Mouse (Mus musculus) left cerebral cortex, adult 8-10 months (tissue): ENCODE results near the gene Sema6c. TPM values are rescaled to one million over a fixed set of nuclear protein-coding genes. Genes with fewer than 3 reads are reported as not detected.

Experiments
- microRNA-seq, 2 experiments: library from miRNA; unstranded; fragments of <30 nt; microRNA quantifications; one replicate each; pipeline ENCODE4 v1.2.0; 2022
- total RNA-seq, 4 experiments: library from RNA; stranded (reverse); gene quantifications; 2 replicates each; pipeline ENCODE4 v1.2.4; 2022

The Sema6c gene
- total RNA-seq, 4 experiments from 2014 or later: 22.8 to 27.3 (median 24.9) TPM

Small RNAs within 50 kb of the gene (microRNA-seq; reads per million reads assigned to microRNA genes)
- gene Mir8099-1: 0 reads per million in 2 experiments

Other genes with a start within 250 kb of the Sema6c start
- 10 to 100 TPM; 10.2 to 12.8 (median 11.4) TPM for gene Selenbp1, start 227.4 kb upstream of the Sema6c start, total RNA-seq
- gene Rfx5, start 206.4 kb upstream of the Sema6c start, total RNA-seq: 10 to 100 TPM; 25.3 to 30.5 (median 27.1) TPM
- 10 to 100 TPM; 54.8 to 65.9 (median 59.6) TPM for gene Pi4kb, start 185.7 kb upstream of the Sema6c start, total RNA-seq
- 10 to 100 TPM; 33.2 to 36.0 (median 35.2) TPM for gene Zfp687, start 145.0 kb upstream of the Sema6c start, total RNA-seq
- 100 to 1,000 TPM; 153 to 167 (median 156) TPM for gene Psmd4, start 117.8 kb upstream of the Sema6c start, total RNA-seq
- 10 to 100 TPM; 49.9 to 53.7 (median 51.0) TPM for gene Pip5k1a, start 53.5 kb upstream of the Sema6c start, total RNA-seq
- 10 to 100 TPM; 42.8 to 48.3 (median 43.1) TPM for gene Vps72, start 49.4 kb upstream of the Sema6c start, total RNA-seq
- gene Tmod4, start 36.0 kb upstream of the Sema6c start, total RNA-seq: under 1 TPM in 2 of 4 experiments, not detected in 2; 0.51 to 0.62 TPM
- 10 to 100 TPM; 49.3 to 55.8 (median 50.5) TPM for gene Scnm1, start 26.4 kb upstream of the Sema6c start, total RNA-seq
- 10 to 100 TPM; 12.8 to 17.7 (median 15.5) TPM for gene Lysmd1, start 26.4 kb upstream of the Sema6c start, total RNA-seq
- 1 to 10 TPM; 2.3 to 6.7 (median 4.3) TPM for gene Tnfaip8l2, start 18.1 kb upstream of the Sema6c start, total RNA-seq
- gene Gabpb2, start 57.5 kb downstream of the Sema6c start, total RNA-seq: 10 to 100 TPM; 10.4 to 12.5 (median 12.1) TPM
- gene Cdc42se1, start 68.3 kb downstream of the Sema6c start, total RNA-seq: 10 to 100 TPM; 63.5 to 76.2 (median 69.3) TPM
- 100 to 1,000 TPM; 280 to 293 (median 288) TPM for gene Mllt11, start 71.7 kb downstream of the Sema6c start, total RNA-seq
- under 1 TPM; 0.24 to 0.67 (median 0.41) TPM for gene Gm128, start 81.1 kb downstream of the Sema6c start, total RNA-seq
- under 1 TPM in 3 of 4 experiments, not detected in 1; 0.37 to 0.72 (median 0.67) TPM for gene Bnipl, start 90.7 kb downstream of the Sema6c start, total RNA-seq
- 10 to 100 TPM; 20.7 to 24.3 (median 22.4) TPM for gene Mindy1, start 120.9 kb downstream of the Sema6c start, total RNA-seq
- gene Prune1, start 121.6 kb downstream of the Sema6c start, total RNA-seq: 10 to 100 TPM; 24.0 to 27.2 (median 25.2) TPM
- 1 to 10 TPM in 2 of 4 experiments, under 1 TPM in 2; 0.33 to 1.6 (median 0.93) TPM for gene Anxa9, start 146.7 kb downstream of the Sema6c start, total RNA-seq
- gene Cers2, start 154.3 kb downstream of the Sema6c start, total RNA-seq: 10 to 100 TPM; 51.9 to 63.7 (median 56.1) TPM
- gene Setdb1, start 196.7 kb downstream of the Sema6c start, total RNA-seq: 10 to 100 TPM; 31.6 to 36.9 (median 34.8) TPM
- gene 4930558C23Rik, start 242.4 kb downstream of the Sema6c start, total RNA-seq: not detected